Mouse (Mus musculus) intestine, embryonic 16.5 days (tissue): ENCODE measurements around the gene Eva1b. TPM values are rescaled to one million over a fixed set of nuclear protein-coding genes. Genes with fewer than 3 reads are reported as not detected.

Experiments used
- ATAC-seq: fragments of 200-750 bp; cut with Nextera tagmentation; 2 replicates; pipeline ENCODE4 v1.8.0; 2017; ENCODE audit warnings: moderate TSS enrichment, moderate library complexity
- H3K27ac ChIP-seq: fragments of 300-500 bp; sonication (generic); 2 replicates; pipeline ENCODE4 v1.5.1; 2014; ENCODE audit warnings: mild to moderate bottlenecking, low read length
- H3K27me3 ChIP-seq: fragments of 300-500 bp; sonication (generic); replicated peaks from 2 replicates; pipeline ENCODE4 v1.6.1; 2014; ENCODE audit warnings: low read length, control low read depth, mixed read lengths; ENCODE audit not compliant: control insufficient read depth, insufficient read depth
- H3K36me3 ChIP-seq: fragments of 300-500 bp; sonication (generic); 2 replicates; pipeline ENCODE4 v1.6.1; 2014; ENCODE audit warnings: low read length, control low read depth; ENCODE audit not compliant: control insufficient read depth, insufficient read depth
- H3K4me1 ChIP-seq: fragments of 300-500 bp; sonication (generic); 2 replicates; pipeline ENCODE4 v1.6.1; 2014; ENCODE audit warnings: low read length, control low read depth, mixed read lengths; ENCODE audit not compliant: control insufficient read depth, insufficient read depth
- H3K4me2 ChIP-seq: fragments of 300-500 bp; sonication (generic); 2 replicates; pipeline ENCODE4 v1.6.1; 2014; ENCODE audit warnings: low read depth, low read length, control low read depth
- H3K4me3 ChIP-seq: fragments of 300-500 bp; sonication (generic); 2 replicates; pipeline ENCODE4 v1.5.1; 2014; ENCODE audit warnings: mild to moderate bottlenecking, low read length
- H3K9ac ChIP-seq: fragments of 300-500 bp; sonication (generic); 2 replicates; pipeline ENCODE4 v1.6.1; 2014; ENCODE audit warnings: low read depth, low read length
- H3K9me3 ChIP-seq: fragments of 300-500 bp; sonication (generic); 2 replicates; pipeline ENCODE4 v1.6.1; 2016; ENCODE audit warnings: low read length, control low read depth; ENCODE audit not compliant: control insufficient read depth
- WGBS: fragments of 180-500 bp; shearing (Covaris S2); extraction: QIAGEN DNeasy Blood & Tissue Kit; methylation state at CpG from one replicate; pipeline ENCODE4 v1.1.7; 2014; 5-methylcytosine and 5-hydroxymethylcytosine counted together
- polyA plus RNA-seq: library from polyadenylated mRNA; unstranded; fragments of >200 nt; fragmentation: Nextera tagmentation; extraction: Ambion mirVana; gene quantifications from 2 replicates; pipeline ENCODE4 v1.2.1, GENCODE M21; 2015

The Eva1b gene
- polyA plus RNA-seq, 1 experiment from 2014 or later = 35.4 TPM

GRCm38 (mm10) chr4:126134639-126135038 is 12.9 kb upstream of the Eva1b start:
- no peak overlapping the region for H3K27ac ChIP-seq
- H3K4me2 ChIP-seq = no peak overlapping the region
- 83% methylated on average over 4 of the region's 4 CpGs for WGBS
- H3K9me3 ChIP-seq = no peaks in the 10 kb centered on the region
- ATAC-seq = no peak
- H3K4me1 ChIP-seq = peaks cover 22% of the 10 kb centered on the region
- H3K9ac ChIP-seq = no peak overlapping the region
- no peaks in the 10 kb centered on the region for H3K27me3 ChIP-seq
- peaks cover 23% of the 10 kb centered on the region for H3K36me3 ChIP-seq
- H3K4me3 ChIP-seq = no peak overlapping the region

- Histone ChIP-seq H3K27me3 (no peaks in the 10 kb centered on the region), H3K4me3 (no peak overlapping the region), H3K9ac (no peak overlapping the region), H3K4me2 (no peak overlapping the region), H3K9me3 (no peaks in the 10 kb centered on the region), H3K27ac (no peak overlapping the region), H3K4me1 (peaks cover 5% of the 10 kb centered on the region), H3K36me3 (peaks cover 22% of the 10 kb centered on the region)
- ATAC-seq = no peak
- 86% methylated on average over 4 of the region's 4 CpGs for WGBS
Observed at GRCm38 (mm10) chr4:126137773-126138172, 9.8 kb upstream of the Eva1b start.

- Histone ChIP-seq H3K4me3 (no peak overlapping the region), H3K9me3 (no peaks in the 10 kb centered on the region), H3K9ac (no peak overlapping the region), H3K4me1 (no peaks in the 10 kb centered on the region), H3K27me3 (no peaks in the 10 kb centered on the region), H3K27ac (0 out of 2 replicates have a peak overlapping the region, but pooled peaks have one; percentile 4), H3K36me3 (peaks cover 15% of the 10 kb centered on the region), H3K4me2 (no peak overlapping the region)
- WGBS = 60% methylated on average over 5 of the region's 5 CpGs
- ATAC-seq = no peak
Observed at GRCm38 (mm10) chr4:126141021-126141420, 6.5 kb upstream of the Eva1b start.

DNA sequence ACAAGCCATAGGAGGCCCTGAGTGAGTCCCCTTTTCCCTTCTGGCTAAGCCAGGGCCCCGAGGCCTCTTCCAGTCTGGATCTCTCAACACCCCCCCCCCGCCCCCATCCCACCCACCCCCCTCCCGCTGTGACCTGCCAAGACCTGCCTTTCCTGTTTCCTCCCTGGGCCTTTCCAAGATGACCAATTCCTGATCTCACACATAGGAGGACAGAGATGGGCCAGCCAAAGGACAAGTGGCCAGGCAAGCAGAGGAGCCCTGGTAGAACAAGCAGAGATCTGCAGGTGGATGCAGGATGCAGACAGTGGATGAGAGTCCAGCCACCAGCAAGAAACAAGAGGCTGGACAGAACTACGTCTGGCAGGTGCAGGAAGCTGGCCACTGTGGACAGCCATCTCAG is 2.1 kb upstream of the Eva1b start:
- Histone ChIP-seq H3K27ac (no peak overlapping the region), H3K36me3 (no peaks in the 10 kb centered on the region), H3K4me3 (no peak overlapping the region), H3K4me1 (peaks cover 23% of the 10 kb centered on the region), H3K9ac (no peak overlapping the region), H3K4me2 (no peak overlapping the region), H3K27me3 (no peaks in the 10 kb centered on the region), H3K9me3 (no peaks in the 10 kb centered on the region)
- 42% methylated on average over 4 of the region's 4 CpGs for WGBS
- no peak for ATAC-seq

GRCm38 (mm10) chr4:126146974-126147532 is 491 bp upstream of the Eva1b start:
- peaks cover 2% of the 10 kb centered on the region; the same call in 1 of the 2 replicates for H3K36me3 ChIP-seq
- H3K9me3 ChIP-seq = no peaks in the 10 kb centered on the region
- 44% methylated on average over 9 of the region's 9 CpGs for WGBS
- H3K27ac ChIP-seq = peak overlapping the region; percentile 85
- peak overlapping the region; percentile 87; the same call in 1 of the 2 replicates for H3K4me2 ChIP-seq
- ATAC-seq = no peak
- H3K9ac ChIP-seq = peak overlapping the region; percentile 82; the same call in 1 of the 2 replicates
- H3K4me1 ChIP-seq = peaks cover 28% of the 10 kb centered on the region
- peak overlapping the region; percentile 67; the same call in 1 of the 2 replicates for H3K4me3 ChIP-seq
- no peaks in the 10 kb centered on the region for H3K27me3 ChIP-seq

GRCm38 (mm10) chr4:126148161-126148961 is 817 bp downstream of the Eva1b start:
- no peaks in the 10 kb centered on the region for H3K9me3 ChIP-seq
- peak overlapping the region; percentile 85 for H3K27ac ChIP-seq
- 1% methylated on average over 64 of the region's 67 CpGs for WGBS
- peak overlapping the region; percentile 82 for H3K9ac ChIP-seq
- peak overlapping the region; percentile 87 for H3K4me2 ChIP-seq
- peak; percentile 74 for ATAC-seq
- peaks cover 28% of the 10 kb centered on the region for H3K4me1 ChIP-seq
- H3K27me3 ChIP-seq = no peaks in the 10 kb centered on the region
- peaks cover 2% of the 10 kb centered on the region; the same call in 1 of the 2 replicates for H3K36me3 ChIP-seq
- H3K4me3 ChIP-seq = peak overlapping the region; percentile 67

- 31% methylated on average over 42 of the region's 42 CpGs for WGBS
- Histone ChIP-seq H3K4me3 (peak overlapping the region; percentile 67), H3K36me3 (peaks cover 2% of the 10 kb centered on the region; the same call in 1 of the 2 replicates), H3K9ac (peak overlapping the region; percentile 82), H3K9me3 (no peaks in the 10 kb centered on the region), H3K27me3 (no peaks in the 10 kb centered on the region), H3K4me2 (peak overlapping the region; percentile 87), H3K27ac (peak overlapping the region; percentile 85), H3K4me1 (peaks cover 28% of the 10 kb centered on the region)
- peak; percentile 3; the same call in 1 of the 2 replicates for ATAC-seq
Observed at GRCm38 (mm10) chr4:126149041-126149676, 1.6 kb downstream of the Eva1b start.

- peaks cover 2% of the 10 kb centered on the region; the same call in 1 of the 2 replicates for H3K36me3 ChIP-seq
- no peaks in the 10 kb centered on the region for H3K27me3 ChIP-seq
- peak overlapping the region; percentile 67 for H3K4me3 ChIP-seq
- no peaks in the 10 kb centered on the region for H3K9me3 ChIP-seq
- H3K27ac ChIP-seq = peak overlapping the region; percentile 26; the same call in 1 of the 2 replicates
- H3K4me1 ChIP-seq = peaks cover 29% of the 10 kb centered on the region
- ATAC-seq = no peak
- whole genome bisulfite sequencing = 45% methylated on average over 10 of the region's 10 CpGs
- peak overlapping the region; percentile 87 for H3K4me2 ChIP-seq
- H3K9ac ChIP-seq = peak overlapping the region; percentile 82
Observed at GRCm38 (mm10) chr4:126149798-126150197, 2.3 kb downstream of the Eva1b start.

GRCm38 (mm10) chr4:126150297-126150948 is 2.9 kb downstream of the Eva1b start:
- 47% methylated on average over 16 of the region's 16 CpGs for WGBS
- Histone ChIP-seq H3K4me3 (peak overlapping the region; percentile 67), H3K4me2 (peak overlapping the region; percentile 87), H3K9me3 (no peaks in the 10 kb centered on the region), H3K36me3 (peaks cover 2% of the 10 kb centered on the region; the same call in 1 of the 2 replicates), H3K27me3 (no peaks in the 10 kb centered on the region), H3K4me1 (peaks cover 36% of the 10 kb centered on the region), H3K9ac (peak overlapping the region; percentile 18), H3K27ac (peak overlapping the region; percentile 74)
- ATAC-seq = peak; percentile 65
